Mouse (Mus musculus) limb, embryonic 11.5 days (tissue): ENCODE data around the gene Msl1. TPM values are rescaled to one million over a fixed set of nuclear protein-coding genes. Genes with fewer than 3 reads are reported as not detected.

ENCODE experiments used
- ATAC-seq: fragments of 200-750 bp; cut with Nextera tagmentation; 2 replicates; pipeline ENCODE4 v1.8.0; 2017; ENCODE audit warnings: low read depth; ENCODE audit not compliant: insufficient number of reproducible peaks, low FRiP score, low TSS enrichment
- DNase-seq: peaks from one replicate; pipeline ENCODE4 v3.0.0-alpha.2; 2015; ENCODE audit warnings: low spot score
- H3K27ac ChIP-seq: fragments of 300-500 bp; sonication (generic); replicated peaks from 2 replicates; pipeline ENCODE4 v1.5.1; 2014; ENCODE audit warnings: low read depth, mild to moderate bottlenecking, low read length
- H3K27me3 ChIP-seq: fragments of 300-500 bp; sonication (generic); 2 replicates; pipeline ENCODE4 v1.6.1; 2014; ENCODE audit warnings: mild to moderate bottlenecking, low read length, mixed read lengths; ENCODE audit not compliant: control insufficient read depth, insufficient read depth
- H3K36me3 ChIP-seq: fragments of 300-500 bp; sonication (generic); 2 replicates; pipeline ENCODE4 v1.6.1; 2014; ENCODE audit warnings: mild to moderate bottlenecking, low read length, moderate library complexity, mixed read lengths; ENCODE audit not compliant: control insufficient read depth, insufficient read depth
- H3K4me1 ChIP-seq: fragments of 300-500 bp; sonication (generic); 2 replicates; pipeline ENCODE4 v1.6.1; 2014; ENCODE audit warnings: low read length, mixed read lengths; ENCODE audit not compliant: control insufficient read depth, insufficient read depth
- H3K4me2 ChIP-seq: fragments of 300-500 bp; sonication (generic); 2 replicates; pipeline ENCODE4 v1.6.1; 2014; ENCODE audit warnings: low read depth, mild to moderate bottlenecking, moderate library complexity; ENCODE audit not compliant: severe bottlenecking
- H3K4me3 ChIP-seq: fragments of 300-500 bp; sonication (generic); 2 replicates; pipeline ENCODE4 v1.5.1; 2014; ENCODE audit warnings: low read depth, low read length
- H3K9ac ChIP-seq: fragments of 300-500 bp; sonication (generic); 2 replicates; pipeline ENCODE4 v1.6.1; 2014; ENCODE audit warnings: mild to moderate bottlenecking, low read length
- H3K9me3 ChIP-seq: fragments of 300-500 bp; sonication (generic); 2 replicates; pipeline ENCODE4 v1.6.1; 2016; ENCODE audit warnings: low read length; ENCODE audit not compliant: control insufficient read depth
- WGBS: fragments of 180-500 bp; shearing (Covaris S2); extraction: QIAGEN DNeasy Blood & Tissue Kit; methylation state at CpG from one replicate; pipeline ENCODE4 v1.1.7; 2014; 5-methylcytosine and 5-hydroxymethylcytosine counted together
- polyA plus RNA-seq: library from polyadenylated mRNA; unstranded; fragments of >200 nt; fragmentation: Nextera tagmentation; extraction: Ambion mirVana; gene quantifications from 2 replicates; pipeline ENCODE4 v1.2.1, GENCODE M21; 2014

Msl1 gene
- polyA plus RNA-seq, 1 experiment from 2014 or later = 24.6 TPM

DNA sequence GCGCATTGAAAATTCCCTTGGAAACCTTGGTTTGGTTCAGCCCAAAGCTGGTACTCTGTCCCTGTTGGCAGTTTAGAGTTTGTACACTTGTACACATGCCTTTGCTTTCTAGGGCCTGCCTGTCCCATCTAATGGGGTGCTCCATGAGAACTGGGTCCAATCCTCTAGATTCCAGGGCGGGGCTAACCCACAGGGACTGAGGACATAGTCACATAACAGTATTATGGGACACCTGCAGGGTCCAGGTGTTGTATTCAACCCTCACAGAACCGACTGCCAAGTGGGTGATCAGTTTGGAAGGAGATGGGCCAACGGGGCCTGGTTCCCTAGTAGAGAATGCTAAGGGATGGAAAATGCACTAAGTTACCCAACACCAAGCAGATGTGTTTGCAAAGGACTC, 33.4 kb upstream of the Msl1 start:
- no peaks in the 10 kb centered on the region for H3K9me3 ChIP-seq
- H3K4me1 ChIP-seq = peaks cover 6% of the 10 kb centered on the region
- DNase-seq (no peak), ATAC-seq (no peak)
- no peak overlapping the region for H3K4me2 ChIP-seq
- H3K36me3 ChIP-seq = peaks cover 10% of the 10 kb centered on the region
- 86% methylated on average over 4 of the region's 4 CpGs for whole genome bisulfite sequencing
- no peak overlapping the region for H3K27ac ChIP-seq
- no peaks in the 10 kb centered on the region for H3K27me3 ChIP-seq
- H3K4me3 ChIP-seq = no peak overlapping the region
- no peak overlapping the region for H3K9ac ChIP-seq

DNA sequence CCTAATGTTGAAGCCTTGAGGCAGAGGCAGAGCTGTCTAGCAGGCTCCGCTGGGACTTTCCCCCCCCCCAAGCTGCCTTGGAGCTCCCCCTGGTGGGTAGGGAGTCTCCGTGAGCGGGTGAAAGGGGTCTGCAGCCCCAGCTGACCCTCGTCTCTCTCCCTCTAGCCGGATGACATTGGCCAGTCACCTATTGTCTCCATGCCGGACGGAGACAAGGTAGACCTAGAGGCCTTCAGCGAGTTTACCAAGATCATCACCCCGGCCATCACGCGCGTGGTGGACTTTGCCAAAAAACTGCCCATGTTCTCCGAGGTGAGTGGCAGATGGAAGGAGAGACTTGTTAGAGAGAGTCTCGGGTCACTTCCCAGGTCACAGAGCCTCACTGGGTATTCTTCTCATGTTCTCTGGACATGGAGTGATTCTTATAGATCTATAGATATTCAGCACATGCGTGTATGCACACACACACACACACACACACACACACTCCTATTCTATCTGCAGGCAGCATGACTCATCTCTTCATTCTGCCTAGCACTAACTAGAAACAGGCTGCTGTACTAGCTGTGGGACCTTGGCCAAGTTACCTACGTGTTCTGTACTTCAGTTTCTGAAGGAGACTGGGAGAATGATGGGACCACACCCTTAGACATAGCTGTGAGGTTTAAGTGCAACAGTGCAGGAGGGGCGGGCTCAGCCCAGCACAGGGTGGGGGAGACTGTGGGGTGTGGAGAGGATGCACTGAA, 32.4 kb upstream of the Msl1 start:
- DNase-seq = no peak
- 70% methylated on average over 17 of the region's 17 CpGs for WGBS
- peaks cover 10% of the 10 kb centered on the region for H3K36me3 ChIP-seq
- no peak overlapping the region for H3K4me2 ChIP-seq
- no peak overlapping the region for H3K4me3 ChIP-seq
- H3K27ac ChIP-seq = no peak overlapping the region
- no peak overlapping the region for H3K9ac ChIP-seq
- H3K4me1 ChIP-seq = peaks cover 15% of the 10 kb centered on the region
- no peaks in the 10 kb centered on the region for H3K27me3 ChIP-seq
- no peaks in the 10 kb centered on the region for H3K9me3 ChIP-seq
- ATAC-seq = no peak

DNA sequence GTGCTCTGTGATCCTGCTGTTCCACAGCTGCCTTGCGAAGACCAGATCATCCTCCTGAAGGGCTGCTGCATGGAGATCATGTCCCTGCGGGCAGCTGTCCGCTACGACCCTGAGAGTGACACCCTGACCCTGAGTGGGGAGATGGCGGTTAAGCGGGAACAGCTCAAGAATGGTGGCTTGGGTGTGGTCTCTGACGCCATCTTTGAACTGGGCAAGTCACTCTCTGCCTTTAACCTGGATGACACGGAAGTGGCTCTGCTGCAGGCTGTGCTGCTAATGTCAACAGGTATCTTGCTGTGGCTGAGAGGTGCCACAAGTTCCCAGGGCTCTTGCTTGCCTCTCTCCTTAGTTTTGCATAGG, 31.8 kb upstream of the Msl1 start:
- H3K27me3 ChIP-seq = no peaks in the 10 kb centered on the region
- H3K4me2 ChIP-seq = no peak overlapping the region
- no peak overlapping the region for H3K27ac ChIP-seq
- 89% methylated on average over 8 of the region's 8 CpGs for WGBS
- ATAC-seq = no peak
- no peak for DNase-seq
- no peak overlapping the region for H3K9ac ChIP-seq
- peaks cover 13% of the 10 kb centered on the region for H3K36me3 ChIP-seq
- peaks cover 20% of the 10 kb centered on the region for H3K4me1 ChIP-seq
- no peak overlapping the region for H3K4me3 ChIP-seq
- no peaks in the 10 kb centered on the region for H3K9me3 ChIP-seq

DNA sequence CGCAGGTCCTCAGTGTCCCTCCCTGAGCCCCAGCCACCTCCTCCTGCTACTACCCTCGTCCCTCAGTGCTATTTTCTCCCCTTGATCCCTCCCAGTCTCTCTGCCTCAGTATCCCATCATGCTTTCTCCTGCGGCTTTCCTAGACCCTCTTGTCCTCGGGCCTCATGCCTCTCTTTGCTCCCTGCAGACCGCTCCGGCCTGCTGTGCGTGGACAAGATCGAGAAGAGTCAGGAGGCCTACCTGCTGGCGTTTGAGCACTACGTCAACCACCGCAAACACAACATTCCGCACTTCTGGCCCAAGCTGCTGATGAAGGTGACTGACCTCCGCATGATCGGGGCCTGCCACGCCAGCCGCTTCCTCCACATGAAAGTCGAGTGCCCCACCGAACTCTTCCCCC, 31.2 kb upstream of the Msl1 start:
- Histone ChIP-seq H3K4me2 (no peak overlapping the region), H3K9me3 (no peaks in the 10 kb centered on the region), H3K4me3 (no peak overlapping the region), H3K9ac (no peak overlapping the region), H3K27me3 (no peaks in the 10 kb centered on the region), H3K4me1 (peaks cover 21% of the 10 kb centered on the region), H3K36me3 (peaks cover 13% of the 10 kb centered on the region), H3K27ac (no peak overlapping the region)
- ATAC-seq (no peak), DNase-seq (no peak)
- WGBS = 80% methylated on average over 18 of the region's 18 CpGs

DNA sequence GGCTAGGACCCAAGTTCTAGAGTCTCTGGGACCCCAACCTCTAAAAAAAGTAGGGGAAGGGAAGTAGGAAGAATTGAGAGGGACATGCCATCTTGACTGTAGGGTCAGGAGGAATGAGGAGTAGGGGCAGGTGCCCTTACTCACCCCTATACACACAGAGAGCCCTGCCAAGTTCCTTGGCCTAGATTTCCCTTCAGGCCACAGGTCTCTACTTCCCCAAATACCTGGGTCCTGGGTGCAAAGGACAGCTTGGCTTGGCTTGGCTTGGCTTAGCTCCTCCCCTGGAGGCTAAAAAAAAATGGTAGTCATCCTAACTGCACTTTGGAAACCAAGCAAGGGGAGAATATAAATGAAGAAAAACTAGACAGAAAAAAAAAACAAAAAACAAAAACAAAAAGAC, 30.6 kb upstream of the Msl1 start:
- no peak for DNase-seq
- H3K36me3 ChIP-seq = peaks cover 15% of the 10 kb centered on the region
- H3K4me1 ChIP-seq = peaks cover 21% of the 10 kb centered on the region
- no peak overlapping the region for H3K9ac ChIP-seq
- H3K4me2 ChIP-seq = no peak overlapping the region
- H3K27me3 ChIP-seq = no peaks in the 10 kb centered on the region
- no peaks in the 10 kb centered on the region for H3K9me3 ChIP-seq
- H3K27ac ChIP-seq = no peak overlapping the region
- ATAC-seq = no peak
- H3K4me3 ChIP-seq = no peak overlapping the region

DNA sequence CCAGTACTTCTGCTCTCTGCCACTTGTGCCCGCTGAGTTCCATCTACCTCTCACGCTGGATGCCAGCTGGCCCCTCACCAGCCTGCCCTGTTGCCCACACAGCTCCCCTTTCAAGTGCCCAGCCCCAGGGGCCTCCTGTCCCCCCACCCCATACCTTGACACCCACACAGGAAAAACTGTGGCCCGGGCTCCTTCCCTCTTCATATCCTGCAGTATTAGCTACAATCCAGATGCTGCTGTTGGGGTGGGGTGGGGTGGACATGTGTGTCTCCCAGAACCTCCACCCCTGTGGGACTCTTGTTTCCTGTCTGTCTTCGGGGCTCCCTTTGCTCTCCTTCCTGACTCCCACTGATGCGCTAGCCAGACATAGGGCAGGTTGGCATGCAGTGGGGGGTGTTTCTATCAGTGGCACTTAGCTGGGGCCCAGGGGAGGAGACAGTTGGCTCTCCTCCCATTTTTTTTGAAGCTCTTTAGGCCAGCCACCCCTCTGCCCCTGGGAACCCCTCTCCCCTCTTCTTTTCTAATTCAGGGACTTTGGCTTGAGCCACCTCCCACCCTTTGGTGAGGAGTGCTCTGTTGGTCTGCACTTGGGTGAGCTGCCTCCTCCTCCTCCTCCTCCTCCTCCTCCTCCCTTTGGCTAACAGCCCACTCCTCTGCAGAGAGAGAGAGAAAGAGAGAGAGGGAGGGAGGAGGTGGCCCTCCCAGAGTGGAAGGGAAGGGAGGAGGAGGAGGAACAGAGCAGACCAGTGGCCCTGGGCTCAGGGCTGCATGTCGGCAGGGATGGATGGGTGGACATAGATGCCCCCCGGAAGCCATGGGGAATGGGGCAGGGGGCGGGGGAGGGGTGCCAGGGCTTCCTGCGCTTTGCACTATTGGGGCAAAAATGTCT, 29.7 kb upstream of the Msl1 start:
- Histone ChIP-seq H3K27ac (no peak overlapping the region), H3K4me3 (no peak overlapping the region), H3K36me3 (peaks cover 15% of the 10 kb centered on the region), H3K9me3 (no peaks in the 10 kb centered on the region), H3K27me3 (no peaks in the 10 kb centered on the region), H3K9ac (no peak overlapping the region), H3K4me2 (no peak overlapping the region), H3K4me1 (peaks cover 21% of the 10 kb centered on the region)
- 60% methylated on average over 7 of the region's 9 CpGs for WGBS
- no peak for ATAC-seq
- no peak for DNase-seq

DNA sequence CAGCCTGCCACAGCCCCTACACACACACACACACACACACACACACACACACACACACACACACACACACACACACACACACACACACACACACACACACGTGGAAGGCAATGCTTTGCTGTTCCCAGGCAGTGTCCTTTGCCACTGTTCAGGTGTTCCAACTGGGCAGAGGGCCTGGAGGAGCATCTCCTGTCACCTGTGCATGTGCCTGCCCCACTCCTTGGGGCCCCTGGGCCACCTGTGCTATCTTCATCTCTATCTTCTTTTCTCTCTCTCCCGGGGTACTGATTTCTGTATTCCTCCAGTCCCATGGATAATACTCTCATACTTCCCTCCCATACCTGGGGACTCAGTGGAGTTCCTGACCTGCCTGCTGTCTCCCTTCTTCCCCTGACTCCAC, 29.0 kb upstream of the Msl1 start:
- ATAC-seq (no peak), DNase-seq (no peak)
- H3K36me3 ChIP-seq = peaks cover 13% of the 10 kb centered on the region
- H3K27me3 ChIP-seq = no peaks in the 10 kb centered on the region
- H3K9me3 ChIP-seq = no peaks in the 10 kb centered on the region
- H3K4me1 ChIP-seq = peaks cover 21% of the 10 kb centered on the region
- no peak overlapping the region for H3K27ac ChIP-seq
- H3K4me2 ChIP-seq = no peak overlapping the region
- H3K9ac ChIP-seq = no peak overlapping the region
- no peak overlapping the region for H3K4me3 ChIP-seq
- WGBS = 60% methylated on average over 2 of the region's 2 CpGs

DNA sequence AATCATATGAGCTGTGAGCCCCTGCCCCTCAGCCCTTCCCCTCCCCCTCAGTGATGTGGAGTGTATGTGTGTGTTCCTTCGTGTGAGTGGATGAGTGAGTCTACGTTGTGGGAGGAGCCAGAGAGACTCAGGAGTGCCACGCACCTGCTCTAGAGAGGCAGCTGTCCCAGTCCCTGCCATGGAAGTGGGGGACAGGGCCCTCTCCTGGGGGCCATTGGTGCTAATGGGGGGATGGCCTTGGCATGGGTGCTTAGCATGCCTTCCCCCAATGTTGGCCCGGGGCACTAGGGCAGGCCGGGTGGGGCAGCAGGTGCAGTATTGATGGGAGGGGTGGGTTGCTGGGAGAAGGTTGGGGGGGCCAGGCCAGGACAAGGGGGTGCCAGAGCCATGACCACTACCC, 28.5 kb upstream of the Msl1 start:
- Histone ChIP-seq H3K9me3 (no peaks in the 10 kb centered on the region), H3K27me3 (no peaks in the 10 kb centered on the region), H3K4me3 (no peak overlapping the region), H3K27ac (no peak overlapping the region), H3K36me3 (peaks cover 13% of the 10 kb centered on the region), H3K9ac (no peak overlapping the region), H3K4me2 (no peak overlapping the region), H3K4me1 (peaks cover 21% of the 10 kb centered on the region)
- ATAC-seq (no peak), DNase-seq (no peak)
- 64% methylated on average over 5 of the region's 5 CpGs for WGBS
